Mouse (Mus musculus) megakaryocyte, embryonic 14.5 days (primary cell): ENCODE data around the gene Fgfr2. TPM values are rescaled to one million over a fixed set of nuclear protein-coding genes. Genes with fewer than 3 reads are reported as not detected.

ENCODE experiments used
- H3K27me3 ChIP-seq: replicated peaks from 2 replicates; pipeline ENCODE3; 2012; ENCODE audit warnings: inconsistent platforms
- H3K36me3 ChIP-seq: replicated peaks from 2 replicates; pipeline ENCODE3; 2012; ENCODE audit warnings: low read length, inconsistent platforms, mixed read lengths
- H3K4me1 ChIP-seq: 2 replicates; pipeline ENCODE4 v1.6.1; 2012; ENCODE audit warnings: inconsistent platforms
- H3K4me3 ChIP-seq: replicated peaks from 2 replicates; pipeline ENCODE3; 2012; ENCODE audit warnings: moderate library complexity, mild to moderate bottlenecking, inconsistent platforms
- H3K9me3 ChIP-seq: 2 replicates; pipeline ENCODE4 v1.6.1; 2012; ENCODE audit warnings: inconsistent platforms
- FLI1 ChIP-seq: IDR thresholded peaks from 2 replicates; pipeline ENCODE4 v1.6.1; 2012; ENCODE audit warnings: low read length, inconsistent platforms, mixed read lengths
- GATA1 ChIP-seq: IDR thresholded peaks from 3 replicates; pipeline ENCODE4 v1.6.1; 2012; ENCODE audit warnings: mixed read lengths, low read length, inconsistent platforms, borderline replicate concordance
- polyA plus RNA-seq: library from polyadenylated mRNA; stranded (reverse); fragments of >175 nt; gene quantifications from 2 replicates; pipeline ENCODE4 v1.2.3, GENCODE M21; 2012; ENCODE audit warnings: low replicate concordance; ENCODE audit not compliant: insufficient read depth

Gene Fgfr2
- polyA plus RNA-seq, 1 experiment = 0.45 TPM

DNA sequence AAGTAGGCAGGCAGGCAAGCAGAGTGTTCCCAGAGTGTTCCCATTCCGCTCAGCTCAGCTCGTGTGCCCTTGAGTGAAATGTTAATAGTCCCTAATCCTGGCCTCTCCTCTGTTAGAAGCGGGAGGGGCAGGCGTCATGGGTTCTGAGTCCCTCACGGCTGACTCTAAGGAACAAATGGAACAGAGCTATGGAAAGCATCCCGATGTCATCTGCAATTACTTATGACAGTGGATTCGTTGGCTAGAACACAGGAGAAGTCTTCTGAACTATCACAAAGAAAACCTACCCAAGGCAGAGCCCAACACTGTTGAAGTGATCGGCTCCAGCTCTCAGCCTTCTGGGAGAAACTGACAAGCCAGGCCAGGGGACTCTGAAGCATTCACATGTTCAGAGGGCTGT lies 2819.7 kb downstream of the Fgfr2 start:
- no peaks in the 10 kb centered on the region for H3K27me3 ChIP-seq
- H3K4me3 ChIP-seq = no peak overlapping the region
- TF ChIP-seq FLI1 (no peak), GATA1 (no peak)
- H3K36me3 ChIP-seq = no peaks in the 10 kb centered on the region
- H3K4me1 ChIP-seq = no peaks in the 10 kb centered on the region
- H3K9me3 ChIP-seq = peaks cover 34% of the 10 kb centered on the region

DNA sequence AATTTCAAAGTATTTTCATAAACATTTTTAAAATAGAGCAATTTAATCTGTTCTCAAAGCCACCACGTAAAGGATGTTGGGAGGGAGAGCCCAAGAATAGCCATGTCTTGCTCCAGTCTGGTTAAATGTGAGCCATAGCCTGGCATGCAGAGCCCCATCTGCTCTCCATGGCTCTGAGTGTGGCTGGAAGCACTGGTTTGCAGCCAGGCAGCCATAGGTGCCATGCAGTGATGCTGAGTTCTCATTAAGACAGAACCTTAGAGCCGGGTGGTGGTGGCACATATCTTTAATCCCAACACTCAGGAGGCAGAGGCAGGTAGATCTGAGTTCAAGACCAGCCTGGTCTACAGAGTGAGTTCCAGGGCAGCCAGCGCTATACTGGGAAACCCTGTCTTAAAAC lies 2822.5 kb downstream of the Fgfr2 start:
- Histone ChIP-seq H3K4me1 (no peaks in the 10 kb centered on the region), H3K36me3 (no peaks in the 10 kb centered on the region), H3K9me3 (peaks cover 36% of the 10 kb centered on the region), H3K4me3 (no peak overlapping the region), H3K27me3 (no peaks in the 10 kb centered on the region)
- no peak for TF ChIP-seq FLI1
- no peak for TF ChIP-seq GATA1

DNA sequence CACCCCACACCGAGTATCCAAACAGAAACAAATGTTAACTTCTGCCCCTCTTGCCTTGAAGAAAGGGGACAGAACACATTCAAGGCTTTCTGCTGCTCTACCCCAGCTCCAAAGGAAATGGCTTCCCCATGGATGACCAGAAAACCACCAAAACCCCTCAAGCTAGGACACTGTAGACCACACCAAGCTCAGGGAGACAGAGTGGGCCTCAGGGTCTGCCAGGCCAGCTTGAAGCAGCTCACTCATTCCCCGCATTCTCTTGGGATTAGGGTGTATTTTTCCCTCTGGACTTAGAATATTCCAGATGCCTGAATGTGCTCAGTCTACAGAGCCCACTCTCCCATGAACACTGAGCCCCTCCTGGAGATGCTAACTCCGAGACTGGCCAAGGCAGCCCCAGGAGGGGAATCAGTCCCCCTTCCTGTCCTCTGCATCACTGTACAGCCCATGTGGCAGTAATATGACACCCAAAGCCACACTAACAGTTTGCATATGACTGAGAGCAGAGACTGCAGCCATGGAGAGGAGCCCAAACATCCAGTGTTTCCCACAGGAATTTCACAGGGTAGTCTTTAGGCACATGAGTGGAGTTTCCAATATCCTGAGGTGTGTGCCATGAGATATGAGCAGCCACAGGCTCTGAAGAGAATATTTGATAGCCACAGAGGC lies 2824.1 kb downstream of the Fgfr2 start:
- Histone ChIP-seq H3K4me3 (no peak overlapping the region), H3K36me3 (no peaks in the 10 kb centered on the region), H3K27me3 (no peaks in the 10 kb centered on the region), H3K9me3 (peaks cover 36% of the 10 kb centered on the region), H3K4me1 (no peaks in the 10 kb centered on the region)
- TF ChIP-seq FLI1 = no peak
- TF ChIP-seq GATA1 = no peak

DNA sequence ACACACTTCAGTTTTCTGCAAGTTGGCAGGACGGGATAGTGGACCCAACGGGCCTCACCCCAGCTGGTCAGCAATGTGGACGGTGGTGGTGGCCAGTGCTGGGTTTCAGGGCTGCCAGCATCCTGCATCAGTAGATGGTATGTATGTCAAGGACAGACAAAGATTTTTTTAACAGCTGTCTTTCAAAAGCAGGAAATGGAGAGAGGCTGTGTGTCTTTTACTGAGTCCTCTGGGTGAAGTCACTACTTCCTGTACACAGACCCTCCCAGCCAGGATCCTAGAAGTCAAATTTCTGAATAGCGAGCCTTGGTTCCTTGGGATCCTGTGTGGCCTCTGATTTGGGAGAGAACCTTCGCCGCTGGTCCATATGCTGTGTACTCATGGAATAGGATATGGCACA lies 2832.0 kb downstream of the Fgfr2 start:
- H3K36me3 ChIP-seq = no peaks in the 10 kb centered on the region
- H3K4me1 ChIP-seq = no peaks in the 10 kb centered on the region
- H3K9me3 ChIP-seq = 0 out of 2 replicates have a peak, but pooled peaks cover 7% of the 10 kb centered on the region
- H3K27me3 ChIP-seq = no peaks in the 10 kb centered on the region
- no peak overlapping the region for H3K4me3 ChIP-seq
- TF ChIP-seq GATA1 (no peak), FLI1 (no peak)

DNA sequence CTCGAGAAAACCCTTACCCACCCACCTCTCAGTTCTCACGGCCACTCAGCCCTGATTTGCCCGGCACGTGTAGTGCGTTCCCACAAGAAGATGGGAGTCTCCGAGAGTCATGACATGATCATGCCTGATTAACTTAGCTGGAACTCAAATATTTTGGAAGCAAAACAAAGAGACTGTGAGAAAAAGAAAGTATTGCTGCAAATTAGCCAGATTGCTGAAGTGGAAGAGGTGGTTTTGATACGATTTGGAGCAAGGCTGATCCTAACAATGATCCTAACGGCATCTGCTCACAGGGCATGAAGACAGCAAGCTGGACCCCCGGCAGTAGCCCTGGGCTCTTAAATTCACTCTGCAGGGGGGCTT lies 2833.7 kb downstream of the Fgfr2 start:
- Histone ChIP-seq H3K36me3 (no peaks in the 10 kb centered on the region), H3K9me3 (0 out of 2 replicates have a peak, but pooled peaks cover 7% of the 10 kb centered on the region), H3K4me1 (no peaks in the 10 kb centered on the region), H3K4me3 (no peak overlapping the region), H3K27me3 (no peaks in the 10 kb centered on the region)
- TF ChIP-seq FLI1 = no peak
- TF ChIP-seq GATA1 = no peak

DNA sequence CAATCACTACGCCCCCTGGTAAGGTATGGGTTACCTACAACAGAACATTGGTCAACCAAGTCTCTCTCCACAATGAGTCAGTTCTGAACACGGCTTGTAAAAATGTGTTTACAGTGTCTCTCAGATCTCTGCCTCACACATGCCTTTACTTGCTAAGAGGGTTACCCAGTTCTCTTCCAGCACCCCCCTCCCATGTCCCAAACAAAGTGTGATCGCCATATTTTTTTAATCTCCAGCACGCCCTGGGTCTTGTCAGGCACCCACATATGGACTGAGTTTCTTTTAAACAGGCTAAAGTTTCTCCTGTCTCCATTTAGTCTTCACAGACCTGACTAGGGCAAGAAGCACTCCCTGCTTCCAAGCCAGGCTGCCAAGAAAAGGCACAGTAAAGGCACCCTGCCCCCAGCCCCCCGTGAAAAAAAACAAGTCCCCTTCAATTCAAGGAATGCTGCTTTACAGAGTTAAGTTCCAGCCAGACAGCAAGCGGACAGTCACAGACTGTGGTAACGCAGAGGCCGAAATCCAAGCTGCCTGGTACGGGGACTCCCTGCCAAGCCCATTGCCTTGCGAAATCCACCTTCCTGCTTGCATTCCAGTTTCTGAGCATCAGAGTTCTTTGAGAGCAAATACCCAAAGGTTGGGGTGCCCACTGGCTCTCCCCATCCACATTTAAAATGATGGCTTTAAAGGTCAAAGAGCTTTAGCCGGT lies 2834.3 kb downstream of the Fgfr2 start:
- Histone ChIP-seq H3K9me3 (0 out of 2 replicates have a peak, but pooled peaks cover 7% of the 10 kb centered on the region), H3K4me3 (no peak overlapping the region), H3K36me3 (no peaks in the 10 kb centered on the region), H3K27me3 (no peaks in the 10 kb centered on the region), H3K4me1 (no peaks in the 10 kb centered on the region)
- TF ChIP-seq FLI1 (no peak), GATA1 (no peak)

DNA sequence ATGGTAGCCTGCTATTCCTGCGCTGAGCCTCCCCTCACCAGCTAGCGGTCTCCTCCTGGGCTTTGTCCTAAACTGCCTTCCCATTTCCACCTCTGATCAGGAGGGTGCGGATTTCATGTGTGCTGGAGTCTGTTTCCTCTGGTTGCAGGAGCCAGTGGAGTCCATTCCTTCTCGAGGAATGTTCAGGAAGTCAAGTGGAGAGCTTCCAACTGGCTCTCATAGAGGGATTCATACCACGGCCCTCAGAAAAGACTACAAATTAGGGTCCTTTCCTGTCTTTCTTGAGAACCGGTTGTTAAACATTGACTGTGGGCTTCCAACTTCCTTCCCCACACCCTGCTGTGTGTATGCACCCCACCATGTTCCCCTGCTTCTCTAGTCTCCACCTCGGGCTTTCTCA lies 2834.9 kb downstream of the Fgfr2 start:
- Histone ChIP-seq H3K4me1 (no peaks in the 10 kb centered on the region), H3K9me3 (0 out of 2 replicates have a peak, but pooled peaks cover 7% of the 10 kb centered on the region), H3K4me3 (no peak overlapping the region), H3K36me3 (no peaks in the 10 kb centered on the region), H3K27me3 (no peaks in the 10 kb centered on the region)
- TF ChIP-seq GATA1 (no peak), FLI1 (no peak)

DNA sequence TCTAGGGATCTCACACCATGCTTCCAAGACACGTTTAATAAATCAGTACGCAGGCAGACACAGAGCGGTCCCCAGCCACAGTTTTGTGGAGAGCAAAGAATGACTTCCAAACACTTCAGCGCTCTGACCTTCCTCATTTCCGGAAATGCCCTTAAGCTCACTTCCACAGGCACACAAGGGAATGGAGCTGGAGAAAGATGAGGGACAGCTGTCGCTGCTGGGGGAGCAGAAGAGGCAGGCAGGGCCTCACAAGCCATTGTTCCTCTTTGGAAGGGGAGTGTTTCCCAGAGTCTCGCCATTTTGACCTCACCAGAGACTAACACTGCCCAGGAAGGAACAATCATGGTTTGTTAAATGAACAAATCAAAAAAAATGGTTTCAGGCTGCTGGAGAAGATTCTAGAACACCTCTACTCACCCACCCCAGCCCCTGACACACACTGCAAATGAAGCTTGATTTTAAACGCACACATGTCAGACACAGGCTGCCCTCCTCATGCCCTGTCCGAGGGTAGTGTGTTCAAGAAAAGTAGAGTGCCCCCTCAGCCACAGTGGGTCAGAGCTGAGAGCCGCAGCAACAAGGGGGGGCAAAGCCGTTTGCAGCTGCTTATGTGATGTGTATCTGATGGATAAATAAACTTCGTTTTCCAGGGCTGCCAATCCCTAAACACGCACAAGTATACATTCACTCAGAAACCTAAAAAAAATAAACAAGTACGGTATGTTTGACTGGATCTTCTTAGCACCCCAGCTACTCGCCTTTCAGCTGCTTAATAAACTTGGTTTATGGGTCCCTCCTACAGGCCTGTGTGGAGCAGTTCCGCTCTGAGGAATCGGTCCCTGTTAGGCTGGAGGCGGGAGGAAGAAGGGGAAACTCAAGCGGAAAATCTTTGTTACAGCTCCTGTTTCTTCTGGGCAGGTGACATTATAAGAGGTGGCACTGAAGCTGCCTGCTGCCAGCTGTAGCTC lies 2844.1 kb downstream of the Fgfr2 start:
- no peaks in the 10 kb centered on the region for H3K36me3 ChIP-seq
- peaks cover 5% of the 10 kb centered on the region for H3K27me3 ChIP-seq
- H3K9me3 ChIP-seq = peaks cover 15% of the 10 kb centered on the region; the same call in 1 of the 2 replicates
- no peak for TF ChIP-seq GATA1
- no peak for TF ChIP-seq FLI1
- H3K4me3 ChIP-seq = no peak overlapping the region
- H3K4me1 ChIP-seq = no peaks in the 10 kb centered on the region

DNA sequence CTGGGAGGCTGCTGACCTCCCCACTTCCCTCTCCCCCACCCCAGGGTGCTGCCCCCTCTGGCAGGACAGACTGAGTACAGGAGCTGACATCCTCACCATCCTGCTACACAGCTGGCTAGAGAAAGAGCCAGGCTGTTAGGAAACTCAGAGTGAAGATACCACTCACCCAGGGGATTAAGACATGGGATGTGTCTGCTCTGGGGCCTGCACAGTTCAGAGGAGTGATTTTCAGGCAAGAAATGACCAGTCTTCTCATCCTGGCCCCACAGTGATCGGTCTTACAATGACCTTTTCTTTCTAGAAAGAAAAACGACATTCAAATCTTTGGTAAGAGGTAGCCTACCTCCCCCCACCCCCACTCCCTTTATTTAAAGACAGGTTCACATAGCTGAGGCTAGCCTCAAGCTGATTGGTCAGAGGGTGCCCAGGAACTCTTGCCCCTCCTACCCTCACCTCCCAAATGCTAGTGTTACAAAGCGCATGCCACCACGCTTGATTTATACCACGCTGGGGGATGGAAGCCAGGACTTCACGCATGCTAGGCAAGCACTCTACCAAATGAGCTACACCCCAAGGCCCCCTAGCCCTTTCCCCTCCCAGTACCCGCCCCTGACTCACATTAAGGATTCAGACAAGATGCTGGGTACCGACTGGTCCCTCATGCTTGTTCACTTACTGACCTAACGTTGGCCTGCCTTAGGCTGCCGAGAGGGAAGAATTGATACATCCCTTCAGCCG lies 2845.0 kb downstream of the Fgfr2 start:
- H3K4me3 ChIP-seq = no peak overlapping the region
- no peaks in the 10 kb centered on the region for H3K36me3 ChIP-seq
- no peak for TF ChIP-seq FLI1
- TF ChIP-seq GATA1 = no peak
- peaks cover 2% of the 10 kb centered on the region; the same call in 1 of the 2 replicates for H3K4me1 ChIP-seq
- H3K27me3 ChIP-seq = peaks cover 10% of the 10 kb centered on the region
- peaks cover 15% of the 10 kb centered on the region; the same call in 1 of the 2 replicates for H3K9me3 ChIP-seq

DNA sequence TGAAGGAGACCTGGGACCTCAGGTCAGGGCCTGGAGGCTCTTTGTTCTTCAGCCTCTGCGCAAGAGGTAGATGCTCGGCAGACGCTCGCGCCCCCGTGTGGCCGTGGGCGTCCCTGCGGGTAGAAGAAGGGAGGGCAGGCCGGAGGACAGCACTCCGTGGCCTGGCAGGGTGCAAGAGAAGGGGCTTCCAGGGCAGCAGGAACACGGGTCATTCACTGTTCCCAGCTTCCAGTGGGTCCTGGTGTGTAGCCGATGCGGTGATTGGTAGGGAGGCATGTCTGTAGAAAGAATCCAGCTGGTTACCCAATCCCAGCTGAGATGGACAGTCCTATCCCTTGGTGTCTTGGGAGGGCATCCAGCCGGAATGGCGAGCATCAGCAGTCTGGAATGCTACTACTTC lies 2849.9 kb downstream of the Fgfr2 start:
- Histone ChIP-seq H3K4me3 (no peak overlapping the region), H3K9me3 (peaks cover 7% of the 10 kb centered on the region; the same call in 1 of the 2 replicates), H3K36me3 (no peaks in the 10 kb centered on the region), H3K27me3 (peaks cover 35% of the 10 kb centered on the region), H3K4me1 (peaks cover 3% of the 10 kb centered on the region; the same call in 1 of the 2 replicates)
- TF ChIP-seq FLI1 = no peak
- no peak for TF ChIP-seq GATA1
